Mouse (Mus musculus): ENCODE data around the gene Olfr1383.
"Not testable (repeated sequence)": the region's sequence is repeated elsewhere in the genome, so short reads cannot be mapped to it uniquely, and the experiment has no call there.

Gene Olfr1383

GRCm38 (mm10) chr11:49519348-49519747 lies at the start of gene Olfr1383:
Olfr1383 (plus strand) TSS chr11:49519648.
- DNase-seq (ENCODE audit: low spot score in 2 of 2) = no peak

DNA sequence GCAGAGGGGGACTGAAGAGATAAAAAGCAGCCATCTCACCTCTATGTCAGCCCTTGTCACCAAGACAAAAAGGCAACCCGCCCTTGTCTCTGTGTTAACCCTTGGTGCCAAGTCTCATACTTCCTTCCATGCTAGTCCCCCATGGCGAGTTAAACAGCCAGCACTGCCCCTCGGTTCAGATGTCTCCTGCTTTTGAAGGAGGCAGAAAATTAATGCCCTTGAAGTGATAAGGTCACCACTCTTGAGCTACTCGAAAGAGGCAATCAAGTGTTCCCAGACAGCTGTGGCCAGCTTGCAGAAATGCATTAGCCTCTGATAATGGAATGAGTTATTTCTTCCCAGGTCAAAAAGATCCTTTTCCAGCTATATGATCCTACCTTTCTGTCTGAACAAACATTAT lies 33.5 kb upstream of the Olfr1383 start:
- DNase-seq (ENCODE audit: low spot score in 2 of 2) = no peak

GRCm38 (mm10) chr11:49488770-49489169 lies 30.7 kb upstream of the Olfr1383 start, which contains the start of gene Olfr1385:
Olfr1385 (plus strand) TSS chr11:49489070.
- not testable (repeated sequence) for DNase-seq (ENCODE audit: low spot score in 2 of 2)

GRCm38 (mm10) chr11:49518086-49518485 lies 1.4 kb upstream of the Olfr1383 start:
- no peak for DNase-seq (ENCODE audit: low spot score in 2 of 2)

- no peak for DNase-seq (ENCODE audit: low spot score in 2 of 2)
Measured at GRCm38 (mm10) chr11:49527947-49528346, 8.5 kb downstream of the Olfr1383 start, which contains the start of gene Olfr1382. Olfr1382 (plus strand) TSS chr11:49528247.

GRCm38 (mm10) chr11:49532761-49533160 lies 13.3 kb downstream of the Olfr1383 start:
- DNase-seq (ENCODE audit: low spot score in 2 of 2) = no peak

GRCm38 (mm10) chr11:49536631-49537030 lies 17.2 kb downstream of the Olfr1383 start:
- peak; percentile 16 to 22 for DNase-seq (ENCODE audit: low spot score in 2 of 2)

DNA sequence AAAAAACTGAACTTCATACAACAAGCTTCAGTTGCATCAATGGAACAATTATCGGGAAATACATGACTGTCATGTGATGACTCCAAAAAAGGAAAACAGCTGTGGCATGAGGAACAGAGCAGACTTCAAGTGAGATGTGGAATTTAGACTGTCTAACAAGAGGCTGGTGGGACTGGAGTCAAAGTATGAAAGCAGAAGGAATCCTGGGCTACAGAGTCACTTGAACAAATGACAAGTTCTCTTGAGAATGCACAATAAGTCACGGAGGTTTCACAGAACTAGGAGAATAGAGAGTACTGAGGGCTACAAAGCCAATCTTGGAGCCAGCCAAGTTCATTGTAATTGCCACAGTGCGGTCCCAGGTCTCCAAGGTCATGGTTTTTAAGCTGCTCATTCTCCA lies 23.7 kb downstream of the Olfr1383 start, which contains the start of gene Olfr1381:
Olfr1381 (plus strand) TSS at position 301 of the 400 bp plus-strand sequence.
- DNase-seq (ENCODE audit: low spot score in 2 of 2) = not testable (repeated sequence)

GRCm38 (mm10) chr11:49554033-49554432 lies 34.6 kb downstream of the Olfr1383 start:
- DNase-seq (ENCODE audit: low spot score in 2 of 2) = not testable (repeated sequence)

GRCm38 (mm10) chr11:49556578-49556977 lies 37.1 kb downstream of the Olfr1383 start, which contains the start of gene Olfr1380:
Olfr1380 (plus strand) TSS chr11:49556878.
- DNase-seq (ENCODE audit: low spot score in 2 of 2) = not testable (repeated sequence)

DNA sequence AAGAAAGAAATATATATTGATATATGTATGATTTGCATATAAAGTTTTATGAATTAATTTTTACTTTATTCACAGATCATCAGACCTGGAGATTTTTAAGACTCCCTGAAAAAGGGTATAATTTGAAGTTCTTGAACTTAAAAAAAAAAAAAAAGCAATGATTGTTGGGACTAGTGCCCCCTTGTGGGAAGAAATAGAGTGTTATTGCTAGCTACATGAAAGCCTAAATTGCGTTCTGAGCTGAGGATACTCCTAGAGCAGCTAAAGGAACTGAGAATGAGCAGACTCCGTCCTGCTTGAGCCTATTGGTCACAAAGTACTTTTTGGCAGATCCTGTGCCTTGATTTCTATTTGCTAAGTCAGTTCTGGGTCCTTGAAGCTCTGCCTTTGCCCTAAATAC lies 55.6 kb downstream of the Olfr1383 start:
- DNase-seq (ENCODE audit: low spot score in 2 of 2) = not testable (repeated sequence)
